Mouse (Mus musculus): ENCODE results near the gene Kl.

- TF ChIP-seq CTCF (IDR thresholded peaks at IDR 0.05; ENCODE audit: borderline replicate concordance, extremely low read depth, insufficient read depth, insufficient read length) (no peak), POLR2A (IDR thresholded peaks at IDR 0.05; ENCODE audit: borderline replicate concordance, extremely low read depth, insufficient read depth, insufficient read length, poor library complexity, severe bottlenecking) (no peak)
Measured at GRCm38 (mm10) chr5:151037871-151038270, 85.5 kb downstream of the Kl start.

Data from brain, embryonic 14.5 days (tissue).